Mouse (Mus musculus): ENCODE data around the gene Itsn2.
"Not testable (repeated sequence)": the region's sequence is repeated elsewhere in the genome, so short reads cannot be mapped to it uniquely, and the experiment has no call there.

The Itsn2 gene

DNA sequence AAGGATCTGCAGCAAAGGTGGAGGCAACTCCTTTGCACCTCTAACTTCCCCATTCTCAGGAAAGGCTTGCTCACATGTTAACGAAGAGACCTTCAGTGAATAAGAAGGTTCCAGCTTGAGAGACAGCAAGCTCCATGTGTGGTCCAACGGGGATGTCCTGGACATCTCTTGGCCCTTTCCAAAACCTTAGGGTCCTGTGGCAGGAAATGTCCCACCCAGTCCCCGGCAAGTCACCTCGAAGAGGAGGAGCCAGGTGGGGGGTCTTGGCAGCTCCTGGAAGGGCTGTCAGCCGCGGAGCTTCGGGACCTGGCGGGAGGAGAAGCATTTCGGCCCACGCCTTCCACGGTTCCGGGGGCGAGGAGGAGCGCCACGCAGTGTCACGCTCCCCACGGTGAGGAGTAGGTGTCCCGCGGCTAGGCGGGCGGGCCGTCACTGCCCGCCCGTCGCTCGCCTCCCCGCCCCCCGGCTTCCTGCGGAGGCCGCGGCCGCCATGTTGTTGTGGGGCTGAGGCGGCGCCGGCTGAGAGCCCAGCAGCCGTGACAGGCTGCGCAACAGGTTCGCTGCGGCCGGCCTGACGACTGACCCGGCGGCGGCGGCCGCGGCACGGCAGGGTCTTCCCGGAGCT, at the start of gene Itsn2, which contains the start of gene Gm3625:
Itsn2 (plus strand) TSS at position 98 of the 625 bp plus-strand sequence.
Gm3625 (minus strand) TSS at position 387 of the 625 bp plus-strand sequence.
- DNase-seq, result peak; percentile 70 to 92

DNA sequence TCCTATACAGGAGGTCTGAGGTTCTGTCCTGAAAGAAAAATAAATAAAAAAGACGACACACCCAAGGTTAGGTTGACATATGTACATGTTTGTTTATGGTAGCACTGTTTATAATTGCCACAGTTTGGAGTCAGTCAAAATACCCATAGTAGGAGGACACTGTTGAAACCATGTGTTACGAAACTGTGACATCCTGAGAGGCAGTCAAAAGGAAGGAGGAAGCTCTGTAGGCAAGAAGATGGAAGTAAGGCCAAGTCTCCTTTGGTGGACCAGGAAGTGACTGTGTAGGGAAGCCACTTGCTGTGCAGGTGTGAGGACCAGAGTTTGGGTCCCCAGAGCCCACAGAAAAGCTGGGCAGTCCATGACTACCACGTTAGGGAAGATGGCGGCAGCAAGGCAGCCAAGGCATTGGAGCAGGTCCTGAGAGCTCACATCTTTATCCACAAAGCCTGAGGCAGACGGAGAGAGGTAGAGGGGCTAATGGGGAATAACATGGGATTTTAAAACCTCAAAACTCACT, 48.0 kb upstream of the Itsn2 start:
- DNase-seq, result no peak

DNA sequence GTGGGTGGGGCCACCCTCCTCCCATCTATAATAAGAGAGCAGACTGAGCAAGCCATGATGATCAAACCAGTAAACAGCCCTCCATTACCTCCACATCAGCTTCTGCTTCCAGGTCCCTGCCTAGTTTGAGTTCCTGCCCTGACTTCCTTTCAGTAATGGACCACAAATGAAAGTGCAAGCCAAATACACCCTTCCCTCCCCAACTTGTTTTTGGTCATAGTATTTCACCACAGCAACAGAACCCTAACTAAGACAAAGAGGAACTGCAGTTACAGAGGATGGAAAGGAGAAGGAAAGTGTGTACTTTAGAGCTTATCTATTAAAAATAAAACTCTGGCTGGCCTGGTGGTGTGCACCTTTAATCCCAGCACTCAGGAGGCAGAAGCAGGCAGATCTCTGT, 47.0 kb upstream of the Itsn2 start:
- DNase-seq, result no peak

DNA sequence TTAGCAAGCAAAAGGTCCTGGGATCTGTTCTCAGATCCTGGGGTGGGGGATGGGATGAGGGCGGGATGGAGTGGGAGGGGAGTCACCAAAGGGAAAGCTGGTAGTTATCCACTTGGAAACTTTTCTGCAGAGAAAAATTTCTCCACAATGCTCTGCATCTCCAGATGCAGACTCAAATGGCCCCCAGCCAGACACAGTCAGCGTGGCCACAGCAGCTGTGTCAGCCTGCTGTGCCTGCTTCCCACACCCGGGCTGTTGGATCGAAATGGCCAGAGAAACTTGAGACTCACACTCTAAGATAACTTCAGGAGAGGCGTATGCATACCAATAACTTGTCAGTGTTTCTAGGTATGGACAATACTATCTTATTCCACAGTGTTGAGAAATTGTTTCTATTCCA, 45.9 kb upstream of the Itsn2 start:
- peak in 1 of 2 experiments; percentile 32 for DNase-seq

DNA sequence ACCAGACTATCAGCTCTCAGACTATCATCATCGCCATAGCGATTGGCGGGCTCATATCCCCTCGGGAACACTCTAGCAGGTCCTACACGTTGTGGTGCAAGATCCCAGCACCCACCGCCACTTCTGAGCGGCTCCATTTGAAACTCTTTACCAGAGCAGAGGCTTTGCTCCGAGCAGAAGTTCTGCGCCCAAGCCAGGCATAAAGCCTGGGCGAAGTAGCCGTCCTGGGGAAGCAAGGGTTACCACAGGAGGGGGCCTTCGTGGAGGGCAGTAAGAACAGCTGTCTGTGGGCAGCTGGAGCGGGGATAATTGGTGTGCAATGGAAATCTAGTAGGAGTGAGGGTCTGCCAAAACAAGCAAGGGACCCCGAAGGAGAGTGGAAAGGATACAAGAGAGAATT, 44.9 kb upstream of the Itsn2 start:
- DNase-seq, result no peak

DNA sequence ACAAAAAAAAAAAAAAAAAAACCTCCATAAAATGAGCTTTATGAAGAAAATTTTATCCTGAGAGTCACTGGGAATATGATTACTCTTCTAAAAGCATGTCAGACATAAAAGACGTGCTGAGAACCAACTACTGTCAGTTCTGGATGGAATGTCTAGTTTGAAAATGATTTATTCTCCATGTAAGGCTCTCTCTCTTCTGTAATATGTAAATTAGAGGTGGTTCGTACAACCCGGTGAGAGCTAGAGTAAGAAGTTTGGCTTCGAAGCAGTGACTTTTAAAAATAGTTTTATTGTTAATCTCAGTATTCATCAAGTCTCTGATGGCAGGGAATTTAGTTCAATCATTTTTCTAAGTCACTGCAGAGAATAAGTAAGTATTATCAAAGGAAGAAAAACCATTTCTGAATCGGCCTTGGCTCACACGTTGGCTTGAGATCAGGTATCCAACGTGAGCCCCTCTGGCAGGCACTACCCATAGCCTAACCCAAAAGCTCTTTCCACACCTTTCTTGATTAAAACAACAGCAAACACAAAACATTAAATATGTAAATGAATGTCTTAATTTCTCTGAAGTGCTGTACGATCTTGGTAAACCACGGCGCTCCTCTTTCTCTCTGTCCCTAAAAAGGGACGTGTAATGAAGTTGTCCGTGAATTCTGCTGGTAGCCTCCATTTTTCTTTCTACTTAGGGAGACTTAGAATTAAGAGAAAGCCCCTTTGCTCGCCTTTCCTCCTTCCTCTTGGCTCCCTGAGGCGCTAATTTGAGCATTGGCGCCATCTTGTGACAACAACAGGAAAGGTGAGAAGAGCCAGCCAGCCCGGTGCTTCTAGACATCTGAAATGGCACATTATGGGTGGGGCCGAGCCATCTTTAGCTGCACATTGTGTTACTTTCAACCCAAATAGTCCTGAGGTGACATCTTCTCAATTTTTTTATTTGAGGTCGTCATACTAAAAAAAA, 44.1 kb upstream of the Itsn2 start:
- DNase-seq, result peak; percentile 68 to 84

DNA sequence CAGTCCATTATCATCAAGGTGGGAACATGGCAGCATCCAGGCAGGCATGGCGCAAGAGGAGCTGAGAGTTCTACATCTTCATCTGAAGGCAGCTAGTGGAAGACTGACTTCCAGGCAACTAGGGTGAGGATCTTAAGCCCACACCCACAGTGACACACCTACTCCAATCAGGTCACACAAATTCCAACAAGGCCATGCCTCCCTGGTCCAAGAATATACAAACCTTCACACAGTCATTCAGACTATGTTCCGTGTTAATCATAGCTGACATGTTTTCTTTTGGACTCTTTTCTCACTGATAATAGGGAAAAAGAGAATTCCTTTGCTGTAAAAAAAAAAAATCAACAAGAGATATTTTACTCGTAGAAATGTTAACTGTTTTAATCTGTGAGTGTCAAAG, 38.7 kb upstream of the Itsn2 start:
- not testable (repeated sequence) for DNase-seq

DNA sequence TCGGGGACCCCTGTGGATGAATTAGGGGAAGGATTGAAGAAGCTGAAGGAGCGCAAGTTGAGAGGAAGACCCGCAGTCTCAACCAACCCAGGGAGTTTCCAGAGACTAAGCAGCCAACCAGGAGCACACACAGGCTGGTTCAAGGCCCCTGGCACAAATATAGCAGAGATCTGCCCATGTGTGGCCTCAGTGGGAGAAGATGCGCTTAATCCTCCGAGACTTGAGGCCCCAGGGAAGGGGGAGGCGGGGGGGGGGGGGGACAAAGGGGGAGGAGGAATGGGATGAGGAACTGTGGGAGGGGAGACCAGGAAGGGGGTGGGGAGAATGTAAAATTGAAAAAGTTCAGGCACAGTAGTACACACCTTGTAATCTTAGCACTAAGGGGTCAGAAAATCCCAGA, 37.0 kb upstream of the Itsn2 start:
- DNase-seq, result no peak

DNA sequence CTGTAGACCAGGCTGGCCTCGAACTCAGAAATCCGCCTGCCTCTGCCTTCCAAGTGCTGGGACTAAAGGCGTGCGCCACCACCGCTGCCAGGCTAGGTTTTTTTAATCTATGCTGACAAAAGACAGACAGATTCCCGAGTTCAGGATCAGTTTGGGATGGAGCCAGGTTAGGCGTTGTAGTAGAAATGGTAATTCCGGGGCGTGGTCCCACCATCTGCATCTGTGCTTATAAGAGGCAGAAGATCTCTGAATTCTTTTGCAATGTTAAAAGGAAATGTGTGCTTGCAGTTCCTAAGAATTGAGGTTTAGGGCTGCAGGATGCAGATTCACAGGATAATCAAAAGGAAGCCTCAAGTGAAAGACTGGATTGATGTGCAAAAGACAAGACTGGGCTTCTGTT, 35.5 kb upstream of the Itsn2 start:
- DNase-seq, result no peak

DNA sequence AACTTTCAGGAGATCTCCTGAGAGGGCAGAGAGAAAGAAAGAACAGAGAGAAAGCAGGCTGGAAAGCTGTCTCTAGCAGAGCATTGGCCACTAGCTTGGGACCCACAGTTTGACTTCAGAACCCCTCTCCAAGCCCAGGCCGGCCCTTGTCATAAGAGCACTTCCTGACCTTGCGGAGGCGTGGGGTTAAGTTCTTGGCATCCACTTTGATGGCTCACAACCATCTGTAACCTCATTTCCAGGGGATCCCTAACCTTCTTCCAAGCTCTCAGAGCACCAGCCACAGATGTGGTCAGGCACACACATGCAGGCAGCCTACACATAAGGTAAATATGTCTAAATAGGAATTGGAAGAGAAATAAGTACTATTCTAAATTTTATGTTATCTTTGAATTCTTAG, 35.0 kb upstream of the Itsn2 start:
- DNase-seq, result no peak

DNA sequence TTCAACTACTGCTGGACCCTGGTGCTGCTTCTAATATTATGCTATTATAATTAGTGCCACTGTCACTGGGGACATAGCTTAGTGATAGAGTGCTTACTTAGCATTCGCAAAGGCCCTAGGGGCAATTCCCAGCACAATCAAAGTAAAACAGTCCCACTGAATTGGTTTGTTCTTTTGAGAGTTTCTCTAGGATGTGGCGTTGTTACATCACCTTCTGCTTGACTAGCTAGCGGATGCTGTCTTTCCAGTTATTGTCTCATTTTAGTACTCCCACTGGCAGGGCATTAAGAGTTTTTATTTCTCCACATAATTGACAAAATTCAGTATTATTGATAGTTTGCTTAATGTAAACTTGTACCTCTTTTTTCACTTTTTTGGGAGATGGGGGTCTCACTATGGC, 34.4 kb upstream of the Itsn2 start:
- no peak for DNase-seq

DNA sequence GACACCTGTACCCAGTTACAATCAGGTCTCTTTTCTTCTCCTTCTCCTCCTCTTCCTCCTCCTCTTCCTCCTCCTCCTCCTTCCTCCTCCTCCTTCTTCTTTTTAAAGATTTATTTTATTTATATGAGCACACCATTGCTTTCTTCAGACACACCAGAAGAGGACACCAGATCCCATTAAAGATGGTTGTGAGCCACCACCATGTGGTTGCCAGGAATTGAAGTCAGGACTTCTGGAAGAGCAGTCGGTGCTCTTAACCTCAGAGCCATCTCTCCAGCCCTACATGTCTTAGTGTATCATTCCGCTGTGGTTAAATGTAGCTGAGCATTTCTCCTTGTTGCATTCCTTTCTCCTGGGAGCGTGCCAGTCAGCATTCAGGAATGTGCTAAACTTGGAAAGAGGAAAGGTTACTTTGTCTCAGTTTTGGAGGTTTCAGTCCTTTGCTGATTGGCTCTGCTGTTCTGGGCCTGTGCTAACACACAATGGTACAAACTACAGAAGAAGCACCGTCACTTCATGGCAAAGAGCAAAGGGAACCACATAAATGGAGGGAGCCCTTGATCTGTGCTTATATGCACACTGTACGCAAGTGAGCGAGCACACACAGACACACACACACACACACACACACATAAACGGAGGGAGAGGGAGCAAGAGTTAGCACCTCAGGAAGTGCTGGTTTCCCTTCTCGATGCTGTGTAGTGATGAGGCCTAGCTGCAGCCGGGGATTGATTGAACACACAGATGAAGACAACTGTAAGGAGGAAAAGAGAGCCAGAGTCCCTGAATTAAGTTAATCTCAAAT, 33.8 kb upstream of the Itsn2 start:
- peak; percentile 60 to 68 for DNase-seq

DNA sequence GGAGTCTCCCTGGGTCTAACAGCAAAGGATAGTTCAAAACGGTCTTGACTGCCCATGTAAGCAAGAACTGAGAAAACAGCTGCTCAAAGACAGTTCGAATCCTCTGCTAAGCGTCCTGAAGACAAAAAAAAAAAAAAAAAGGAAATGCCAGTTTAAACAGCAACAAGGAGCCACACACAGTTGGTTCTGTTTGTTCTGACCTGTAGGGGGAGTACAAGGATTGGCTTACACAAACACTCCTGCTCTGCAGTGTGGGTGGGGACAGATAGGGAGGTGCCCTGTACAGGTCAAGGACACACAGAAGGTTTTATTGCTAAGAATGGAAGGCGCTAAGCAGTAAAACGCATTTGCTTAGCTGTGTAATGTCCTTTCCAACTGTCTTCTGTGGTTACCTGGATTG, 20.6 kb upstream of the Itsn2 start:
- DNase-seq, result peak; percentile 60 to 83

DNA sequence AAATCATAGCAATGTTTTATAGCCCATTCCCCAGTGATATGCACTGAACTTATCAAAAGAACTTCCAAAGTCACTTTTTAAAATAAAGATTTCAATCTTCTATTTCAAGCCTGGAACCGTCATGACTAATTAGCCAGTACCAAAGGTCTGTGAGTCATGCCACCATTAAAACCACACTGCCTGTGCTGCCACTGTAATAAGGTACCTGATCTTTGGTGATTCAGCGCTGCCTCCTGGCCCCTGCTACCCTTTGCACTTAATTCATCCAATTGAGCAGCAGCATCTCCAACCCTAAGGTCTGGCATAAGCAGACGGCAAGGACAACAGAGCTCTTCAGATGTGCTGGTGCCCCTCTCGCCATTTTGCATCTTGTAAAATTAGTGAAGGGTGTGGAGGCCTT, 18.4 kb upstream of the Itsn2 start:
- DNase-seq, result no peak

DNA sequence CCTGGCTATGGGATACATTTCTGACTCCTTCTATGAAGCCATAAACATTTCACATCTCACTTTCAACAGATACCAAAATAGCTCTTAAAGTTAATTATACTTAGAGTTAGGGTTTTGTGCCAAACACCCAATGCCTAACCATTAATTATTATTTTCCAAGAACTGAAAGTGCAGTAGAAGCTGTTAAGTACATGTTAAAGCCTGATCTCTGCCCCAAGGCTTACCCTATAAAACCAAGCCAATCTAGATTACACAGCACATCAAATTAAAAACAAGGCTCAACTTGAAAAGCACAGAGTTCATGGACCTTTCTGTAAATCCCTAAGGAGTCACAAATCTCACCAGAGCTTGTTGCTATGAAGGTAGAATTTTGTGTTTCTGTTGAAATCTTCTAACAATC, 10.1 kb upstream of the Itsn2 start:
- peak in 1 of 2 experiments; percentile 41 for DNase-seq

DNA sequence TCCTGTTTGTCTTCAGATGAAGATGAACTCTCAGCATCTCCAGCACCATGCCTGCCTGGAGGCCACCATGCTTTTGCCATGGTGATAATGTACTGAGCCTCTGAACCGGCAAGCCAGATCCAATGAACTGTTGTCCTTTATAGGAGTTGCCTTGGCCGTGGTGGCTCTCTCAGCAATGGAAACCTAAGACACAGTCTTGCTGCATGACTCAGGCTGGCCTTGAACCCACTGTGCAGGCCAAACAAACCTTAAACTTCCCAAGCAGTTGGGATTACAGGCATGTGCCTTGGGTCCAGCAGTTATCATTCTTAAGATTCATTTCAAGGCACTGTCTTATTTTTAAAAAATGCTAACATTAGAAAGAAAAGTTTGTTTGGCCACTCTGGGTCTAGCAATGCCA, 4.6 kb upstream of the Itsn2 start:
- DNase-seq, result no peak

DNA sequence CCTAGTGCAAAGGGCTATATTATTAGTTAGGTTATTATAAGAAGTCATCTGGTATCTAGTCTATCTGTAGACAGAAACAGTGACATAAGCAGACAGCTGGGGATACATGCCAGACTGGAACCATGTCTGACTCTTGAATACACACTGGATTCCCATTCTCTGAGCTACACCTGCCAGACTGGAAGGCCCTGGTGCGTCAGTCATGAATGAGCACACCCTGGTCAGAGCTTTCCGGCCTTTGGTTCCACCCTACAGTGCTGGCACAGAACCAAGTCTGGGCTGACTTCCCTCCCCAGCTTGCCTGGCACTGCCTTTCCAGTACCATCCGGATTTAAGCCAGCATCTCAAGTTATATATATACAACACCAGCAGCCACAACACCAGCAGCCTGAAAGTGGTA, 3.8 kb upstream of the Itsn2 start:
- DNase-seq, result peak; percentile 87 to 89

DNA sequence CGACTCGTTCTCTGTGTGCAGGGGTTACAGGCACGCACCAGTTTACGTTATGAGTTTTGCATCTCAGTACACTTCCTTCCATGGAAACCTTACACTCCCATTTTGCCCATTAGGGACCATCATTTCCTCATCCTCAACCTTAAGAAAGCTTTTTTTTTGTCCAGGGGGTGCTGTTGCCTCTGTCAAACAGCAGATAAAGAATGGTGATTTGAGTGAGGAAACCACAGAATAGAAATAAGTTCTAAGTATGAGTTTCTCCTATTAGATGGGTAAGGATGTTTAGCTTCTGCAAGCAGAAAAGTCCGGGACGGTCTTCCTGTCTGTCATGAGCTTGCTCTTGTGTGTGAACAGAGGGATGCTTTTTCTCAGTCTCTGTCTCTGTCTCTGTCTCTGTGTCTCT, 413 bp upstream of the Itsn2 start:
- DNase-seq, result no peak

DNA sequence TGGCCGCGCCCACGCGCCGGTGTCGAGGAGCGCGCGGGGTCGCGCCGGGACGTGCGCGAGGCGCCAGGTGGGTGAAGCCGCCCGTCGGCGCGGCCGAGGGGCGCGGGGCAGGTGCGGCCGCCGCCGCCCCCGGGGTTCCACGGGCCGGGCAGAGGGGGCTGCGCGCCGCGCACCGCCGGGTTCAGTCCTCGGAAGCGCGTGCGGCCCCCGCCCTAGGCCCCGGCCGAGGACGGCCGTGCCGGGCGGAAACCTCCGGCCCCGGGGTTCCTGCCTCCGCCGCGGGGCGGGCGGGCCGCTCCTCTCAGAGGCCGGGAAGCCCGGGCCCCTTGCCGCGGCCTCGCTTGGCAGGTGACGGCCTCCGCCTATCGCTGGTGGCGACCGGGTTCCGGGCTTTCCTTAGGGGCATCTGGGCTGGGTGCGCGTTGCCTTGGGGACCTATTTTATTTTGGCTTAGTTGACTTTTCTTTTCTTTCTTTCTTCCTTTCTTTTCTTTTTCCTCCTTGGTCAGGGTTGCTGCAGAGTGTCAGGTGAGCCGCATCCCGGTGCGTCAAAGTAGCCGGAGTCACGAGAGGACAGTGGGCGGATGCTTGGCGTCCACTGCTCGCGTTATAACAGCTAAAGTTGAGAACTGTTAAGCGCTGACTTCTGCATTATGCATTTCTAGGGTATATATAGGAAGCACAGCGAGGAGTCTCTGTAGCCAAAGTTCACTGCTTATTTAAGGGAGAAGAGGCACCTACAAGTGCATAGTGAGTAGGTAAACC, 910 bp downstream of the Itsn2 start:
- DNase-seq, result peak; percentile 42 to 79

DNA sequence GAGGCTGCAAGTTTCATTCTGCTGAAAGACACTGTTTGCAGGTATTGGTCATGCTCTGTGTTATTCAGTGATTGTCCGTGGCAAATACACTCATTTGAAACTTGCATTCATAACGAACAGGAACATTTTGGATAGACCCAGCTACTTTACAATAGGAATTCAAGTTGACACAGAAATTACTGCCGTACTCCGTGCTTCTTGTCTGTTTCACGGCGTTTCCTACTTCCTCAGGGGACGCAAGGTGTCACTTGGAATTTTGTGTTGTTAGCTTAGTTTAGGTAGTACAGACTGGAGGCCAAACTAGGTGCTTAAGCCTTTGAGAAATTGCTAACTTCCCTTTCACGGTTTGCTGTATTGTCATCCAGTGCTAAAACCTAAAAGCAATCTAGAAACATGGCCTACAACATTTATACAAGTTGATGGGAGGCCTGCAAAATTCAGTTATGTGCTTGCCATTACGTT, 1.5 kb downstream of the Itsn2 start:
- no peak for DNase-seq

DNA sequence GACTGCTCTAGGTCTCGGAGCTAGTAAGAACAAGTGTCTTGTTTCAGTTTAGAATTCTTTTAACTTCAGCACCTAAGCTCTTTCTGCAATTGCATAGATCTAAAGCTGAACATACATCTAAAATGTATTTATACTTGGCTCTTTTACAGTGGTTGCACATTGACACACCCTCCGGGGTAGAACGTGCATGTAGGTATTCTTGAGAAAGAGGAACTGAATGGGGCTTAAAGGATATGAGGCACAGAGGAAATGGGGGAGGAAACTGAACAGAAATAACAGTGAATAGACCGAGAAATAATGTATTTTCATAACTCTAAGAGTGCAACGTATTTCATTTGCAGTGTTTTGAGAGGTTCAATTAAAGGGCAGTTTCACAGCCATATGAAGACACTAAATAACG, 2.6 kb downstream of the Itsn2 start:
- DNase-seq, result no peak
